Mouse (Mus musculus): ENCODE measurements around the gene Spop. TPM values are rescaled to one million over a fixed set of nuclear protein-coding genes. Genes with fewer than 3 reads are reported as not detected.
"Not testable (repeated sequence)": the region's sequence is repeated elsewhere in the genome, so short reads cannot be mapped to it uniquely, and the experiment has no call there.

Spop gene
- polyA plus RNA-seq, 1 experiment from 2014 or later, result 112 TPM

- Histone ChIP-seq H3K4me3 (ENCODE audit: low read depth, low read length) (no peak overlapping the region), H3K27ac (ENCODE audit: low read depth) (no peak overlapping the region), H3K4me2 (no peak overlapping the region), H3K36me3 (ENCODE audit: insufficient read depth) (peaks cover 70% of the 10 kb centered on the region), H3K27me3 (ENCODE audit: insufficient read depth, low read length) (no peaks in the 10 kb centered on the region), H3K4me1 (ENCODE audit: insufficient read depth) (no peaks in the 10 kb centered on the region), H3K9ac (no peak overlapping the region), H3K9me3 (ENCODE audit: low read depth, low read length) (no peaks in the 10 kb centered on the region)
- DNase-seq, result no peak
- 76% methylated on average over 3 of the region's 3 CpGs for WGBS
- no peak for ATAC-seq (ENCODE audit: insufficient read depth)
- TF ChIP-seq CTCF (IDR thresholded peaks at IDR 0.05; ENCODE audit: low read depth), result no peak
Measured at GRCm38 (mm10) chr11:95494374-95494773, 80.5 kb downstream of the Spop start.

- TF ChIP-seq CTCF (IDR thresholded peaks at IDR 0.05; ENCODE audit: low read depth), result no peak
- H3K27ac ChIP-seq (ENCODE audit: low read depth), result no peak overlapping the region
- H3K36me3 ChIP-seq (ENCODE audit: insufficient read depth), result peaks cover 55% of the 10 kb centered on the region
- DNase-seq, result no peak
- no peak overlapping the region for H3K4me3 ChIP-seq (ENCODE audit: low read depth, low read length)
- H3K27me3 ChIP-seq (ENCODE audit: insufficient read depth, low read length), result no peaks in the 10 kb centered on the region
- 84% methylated on average over 9 of the region's 9 CpGs for WGBS
- no peak overlapping the region for H3K9ac ChIP-seq
- H3K4me1 ChIP-seq (ENCODE audit: insufficient read depth), result no peaks in the 10 kb centered on the region
- ATAC-seq (ENCODE audit: insufficient read depth), result no peak
- H3K9me3 ChIP-seq (ENCODE audit: low read depth, low read length), result no peaks in the 10 kb centered on the region
- no peak overlapping the region for H3K4me2 ChIP-seq
Measured at GRCm38 (mm10) chr11:95495883-95496282, 82.0 kb downstream of the Spop start.

DNA sequence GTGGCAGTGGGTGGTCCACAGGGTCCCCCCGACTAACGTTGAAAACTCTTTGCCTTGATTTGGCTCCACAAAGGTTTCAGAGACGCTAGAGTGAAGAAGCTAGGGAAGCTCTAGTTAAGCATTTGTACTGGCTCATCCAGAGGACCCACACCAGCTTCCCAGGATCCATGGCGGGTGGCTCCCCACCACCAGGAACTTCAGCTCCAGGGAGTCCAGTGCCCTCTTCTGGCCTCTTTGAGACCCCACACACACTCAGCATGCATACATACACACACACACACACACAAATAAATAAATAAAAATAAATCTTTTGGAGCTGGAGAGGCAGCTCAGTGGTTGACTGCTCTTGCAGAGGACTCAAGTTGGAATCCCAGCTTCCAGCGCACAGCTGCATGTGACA lies 84.0 kb downstream of the Spop start:
- H3K4me2 ChIP-seq, result no peak overlapping the region
- TF ChIP-seq CTCF (IDR thresholded peaks at IDR 0.05; ENCODE audit: low read depth), result no peak
- no peaks in the 10 kb centered on the region for H3K4me1 ChIP-seq (ENCODE audit: insufficient read depth)
- no peak overlapping the region for H3K27ac ChIP-seq (ENCODE audit: low read depth)
- H3K9ac ChIP-seq, result no peak overlapping the region
- 79% methylated on average over 5 of the region's 5 CpGs for WGBS
- H3K36me3 ChIP-seq (ENCODE audit: insufficient read depth), result peaks cover 38% of the 10 kb centered on the region
- no peaks in the 10 kb centered on the region for H3K9me3 ChIP-seq (ENCODE audit: low read depth, low read length)
- H3K27me3 ChIP-seq (ENCODE audit: insufficient read depth, low read length), result no peaks in the 10 kb centered on the region
- no peak for DNase-seq
- no peak for ATAC-seq (ENCODE audit: insufficient read depth)
- no peak overlapping the region for H3K4me3 ChIP-seq (ENCODE audit: low read depth, low read length)

DNA sequence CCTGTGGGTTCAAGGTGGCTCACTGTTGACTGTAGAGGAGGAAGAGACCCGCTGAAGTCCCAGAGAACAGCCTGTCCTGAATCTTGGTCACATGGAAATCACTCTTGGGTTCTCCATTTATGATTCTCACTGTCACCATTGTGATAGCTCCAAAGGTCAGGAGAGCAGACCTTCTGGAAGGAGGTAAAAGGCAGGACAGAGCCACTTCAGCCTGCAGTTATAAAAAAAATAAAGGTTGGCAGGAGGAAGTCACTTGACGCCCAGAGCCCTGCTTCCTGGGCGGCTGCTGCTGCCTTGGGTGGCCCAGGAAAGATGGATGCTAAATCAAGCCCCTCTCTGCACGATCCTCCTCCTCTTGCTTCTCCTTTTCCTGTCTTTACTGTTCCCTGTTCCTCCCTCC lies 86.5 kb downstream of the Spop start:
- no peaks in the 10 kb centered on the region for H3K27me3 ChIP-seq (ENCODE audit: insufficient read depth, low read length)
- no peak for ATAC-seq (ENCODE audit: insufficient read depth)
- H3K4me1 ChIP-seq (ENCODE audit: insufficient read depth), result no peaks in the 10 kb centered on the region
- no peak for TF ChIP-seq CTCF (IDR thresholded peaks at IDR 0.05; ENCODE audit: low read depth)
- no peak overlapping the region for H3K4me2 ChIP-seq
- no peak overlapping the region for H3K9ac ChIP-seq
- no peaks in the 10 kb centered on the region for H3K9me3 ChIP-seq (ENCODE audit: low read depth, low read length)
- peaks cover 15% of the 10 kb centered on the region; the same call in 1 of the 2 replicates for H3K36me3 ChIP-seq (ENCODE audit: insufficient read depth)
- no peak for DNase-seq
- no peak overlapping the region for H3K27ac ChIP-seq (ENCODE audit: low read depth)
- WGBS, result 36% methylated on average over 4 of the region's 4 CpGs
- no peak overlapping the region for H3K4me3 ChIP-seq (ENCODE audit: low read depth, low read length)

GRCm38 (mm10) chr11:95500836-95501235 lies 87.0 kb downstream of the Spop start:
- no peak for DNase-seq
- 24% methylated on average over 3 of the region's 3 CpGs for WGBS

DNA sequence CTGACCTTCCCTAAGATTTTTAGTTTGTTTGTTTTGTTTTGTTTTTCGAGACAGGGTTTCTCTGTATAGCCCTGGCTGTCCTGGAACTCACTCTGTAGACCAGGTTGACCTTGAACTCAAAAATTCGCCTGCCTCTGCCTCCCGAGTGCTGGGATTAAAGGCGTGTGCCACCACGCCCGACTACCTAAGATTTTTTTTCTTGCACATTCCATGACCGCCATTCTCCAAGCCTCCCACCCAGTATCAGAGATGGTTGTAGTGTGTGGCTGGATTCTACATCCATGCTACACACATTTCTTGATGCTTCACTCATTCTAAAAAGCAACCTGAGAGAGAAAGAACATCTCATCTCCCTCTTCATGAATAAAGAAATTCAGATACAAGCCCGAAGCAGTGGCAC lies 87.9 kb downstream of the Spop start:
- H3K27me3 ChIP-seq (ENCODE audit: insufficient read depth, low read length); H3K4me1 ChIP-seq (ENCODE audit: insufficient read depth); H3K36me3 ChIP-seq (ENCODE audit: insufficient read depth); H3K9me3 ChIP-seq (ENCODE audit: low read depth, low read length); H3K9ac ChIP-seq; H3K27ac ChIP-seq (ENCODE audit: low read depth); ATAC-seq (ENCODE audit: insufficient read depth); H3K4me2 ChIP-seq; H3K4me3 ChIP-seq (ENCODE audit: low read depth, low read length); DNase-seq: not testable (repeated sequence)
- WGBS, result 76% methylated on average over 8 of the region's 8 CpGs

More at GRCm38 (mm10) chr11:95500836-95501235, 87.0 kb downstream of the Spop start:
- no peaks in the 10 kb centered on the region for H3K27me3 ChIP-seq (ENCODE audit: insufficient read depth, low read length)
- no peak overlapping the region for H3K4me2 ChIP-seq
- no peaks in the 10 kb centered on the region for H3K4me1 ChIP-seq (ENCODE audit: insufficient read depth)
- H3K27ac ChIP-seq (ENCODE audit: low read depth), result no peak overlapping the region
- no peak for TF ChIP-seq CTCF (IDR thresholded peaks at IDR 0.05; ENCODE audit: low read depth)
- H3K9me3 ChIP-seq (ENCODE audit: low read depth, low read length), result no peaks in the 10 kb centered on the region
- H3K4me3 ChIP-seq (ENCODE audit: low read depth, low read length), result no peak overlapping the region
- H3K9ac ChIP-seq, result no peak overlapping the region
- peaks cover 12% of the 10 kb centered on the region; the same call in 1 of the 2 replicates for H3K36me3 ChIP-seq (ENCODE audit: insufficient read depth)
- no peak for ATAC-seq (ENCODE audit: insufficient read depth)

DNA sequence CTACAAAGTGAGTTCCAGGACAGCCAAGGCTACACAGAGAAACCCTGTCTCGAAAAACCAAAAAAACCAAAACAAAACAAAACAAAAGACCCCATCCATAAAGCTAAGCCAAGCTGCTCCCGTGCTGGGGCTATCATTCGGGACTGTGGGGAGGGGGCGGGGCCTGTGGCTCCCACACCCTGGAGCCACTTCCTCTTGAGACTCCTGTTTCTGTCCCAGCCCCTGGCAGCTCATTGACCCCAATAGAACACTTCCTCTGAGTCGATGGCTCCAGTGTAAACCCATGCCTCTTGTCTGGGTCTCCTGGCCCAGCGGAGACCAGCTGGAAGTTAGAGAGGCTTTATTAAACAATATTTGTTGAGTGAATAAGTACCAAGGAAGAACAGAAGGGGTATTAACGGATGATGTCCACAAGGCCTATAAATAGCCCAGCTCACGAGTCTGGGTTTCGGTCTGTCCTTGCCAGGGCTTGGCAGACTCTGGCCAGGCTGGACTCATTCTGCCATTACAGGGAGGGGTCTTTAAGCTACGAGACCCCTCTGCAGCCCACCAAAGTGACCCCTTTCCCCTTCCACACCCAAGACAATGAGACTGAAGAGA lies 89.8 kb downstream of the Spop start:
- 44% methylated on average over 10 of the region's 10 CpGs for WGBS
- Histone ChIP-seq H3K27me3 (ENCODE audit: insufficient read depth, low read length) (no peaks in the 10 kb centered on the region), H3K36me3 (ENCODE audit: insufficient read depth) (no peaks in the 10 kb centered on the region), H3K9me3 (ENCODE audit: low read depth, low read length) (no peaks in the 10 kb centered on the region), H3K4me3 (ENCODE audit: low read depth, low read length) (no peak overlapping the region), H3K4me2 (no peak overlapping the region), H3K27ac (ENCODE audit: low read depth) (no peak overlapping the region), H3K9ac (no peak overlapping the region), H3K4me1 (ENCODE audit: insufficient read depth) (peaks cover 4% of the 10 kb centered on the region; the same call in 1 of the 2 replicates)
- TF ChIP-seq CTCF (IDR thresholded peaks at IDR 0.05; ENCODE audit: low read depth), result no peak
- DNase-seq (peak; percentile 30), ATAC-seq (ENCODE audit: insufficient read depth) (peak; percentile 39; the same call in 1 of the 2 replicates)
